Mouse (Mus musculus) lung, postnatal 0 days (tissue): ENCODE results near the gene Zfp329. TPM values are rescaled to one million over a fixed set of nuclear protein-coding genes. Genes with fewer than 3 reads are reported as not detected.
A peak's percentile ranks its signal among the peaks of the same experiment; 100 is the strongest.

Experiments used
- ATAC-seq: fragments of 200-750 bp; cut with Nextera tagmentation; 2 replicates; pipeline ENCODE4 v1.8.0; 2017; ENCODE audit warnings: moderate library complexity
- DNase-seq: peaks from one replicate; pipeline ENCODE4 v3.0.0-alpha.2; 2016; ENCODE audit warnings: low spot score
- H3K27ac ChIP-seq: fragments of 300-500 bp; sonication (generic); 2 replicates; pipeline ENCODE4 v1.5.1; 2014; ENCODE audit warnings: antibody characterized with exemption, mild to moderate bottlenecking, low read length, mixed read lengths
- H3K27me3 ChIP-seq: fragments of 300-500 bp; sonication (generic); replicated peaks from 2 replicates; pipeline ENCODE4 v1.6.1; 2014; ENCODE audit warnings: low read length, mixed read lengths; ENCODE audit not compliant: insufficient read depth
- H3K36me3 ChIP-seq: fragments of 300-500 bp; sonication (generic); 2 replicates; pipeline ENCODE4 v1.6.1; 2014; ENCODE audit warnings: low read length, mixed read lengths; ENCODE audit not compliant: insufficient read depth
- H3K4me1 ChIP-seq: fragments of 300-500 bp; sonication (generic); 2 replicates; pipeline ENCODE4 v1.6.1; 2014; ENCODE audit warnings: antibody characterized with exemption, low read depth, low read length, mixed read lengths; ENCODE audit not compliant: insufficient read depth
- H3K4me2 ChIP-seq: fragments of 300-500 bp; sonication (generic); replicated peaks from 2 replicates; pipeline ENCODE4 v1.6.1; 2014; ENCODE audit warnings: low read depth, mild to moderate bottlenecking, low read length, moderate library complexity, mixed read lengths
- H3K4me3 ChIP-seq: fragments of 300-500 bp; sonication (generic); 2 replicates; pipeline ENCODE4 v1.5.1; 2014; ENCODE audit warnings: low read depth, low read length
- H3K9ac ChIP-seq: fragments of 300-500 bp; sonication (generic); replicated peaks from 2 replicates; pipeline ENCODE4 v1.6.1; 2014; ENCODE audit warnings: low read depth, mild to moderate bottlenecking
- H3K9me3 ChIP-seq: fragments of 300-500 bp; sonication (generic); 2 replicates; pipeline ENCODE4 v1.6.1; 2016; ENCODE audit warnings: low read length, mixed read lengths
- CTCF ChIP-seq: IDR thresholded peaks from 2 replicates; pipeline ENCODE4 v1.5.1; 2016; ENCODE audit warnings: antibody characterized with exemption, mild to moderate bottlenecking
- EP300 ChIP-seq: IDR thresholded peaks from 2 replicates; pipeline ENCODE4 v1.6.1; 2016; ENCODE audit warnings: antibody characterized with exemption, mild to moderate bottlenecking, control low read depth
- WGBS: fragments of 180-500 bp; shearing (Covaris S2); extraction: QIAGEN DNeasy Blood & Tissue Kit; methylation state at CpG from one replicate; pipeline ENCODE4 v1.1.7; 2014; 5-methylcytosine and 5-hydroxymethylcytosine counted together
- polyA plus RNA-seq: library from polyadenylated mRNA; unstranded; fragments of >200 nt; fragmentation: Nextera tagmentation; extraction: Ambion mirVana; gene quantifications from 2 replicates; pipeline ENCODE4 v1.2.1, GENCODE M21; 2015

Gene Zfp329
- polyA plus RNA-seq, 1 experiment from 2014 or later = 7.2 TPM

DNA sequence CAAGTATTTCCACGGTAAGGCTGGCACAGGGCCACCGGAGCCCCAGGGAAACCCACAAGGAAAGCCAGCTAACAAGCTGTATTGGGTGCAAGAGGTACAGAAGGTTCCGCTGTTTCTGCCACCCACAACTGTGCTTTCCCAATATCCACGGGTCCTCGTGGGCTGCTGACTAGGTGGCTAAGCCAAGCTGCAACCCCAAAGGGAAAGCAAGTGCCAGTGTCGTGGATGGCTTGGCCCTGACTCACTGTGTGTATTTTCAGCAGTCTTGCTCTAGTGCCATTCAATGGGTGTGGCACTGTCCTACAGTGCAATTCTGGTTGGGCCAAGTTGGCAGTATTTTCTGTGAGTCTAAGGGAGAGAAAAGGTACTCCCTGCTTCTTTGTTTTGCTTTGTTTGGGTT lies 31.3 kb downstream of the Zfp329 start:
- Histone ChIP-seq H3K9ac (no peak overlapping the region), H3K27ac (no peak overlapping the region), H3K4me2 (no peak overlapping the region), H3K27me3 (no peaks in the 10 kb centered on the region), H3K36me3 (no peaks in the 10 kb centered on the region), H3K4me3 (no peak overlapping the region), H3K4me1 (no peaks in the 10 kb centered on the region), H3K9me3 (no peaks in the 10 kb centered on the region)
- WGBS = 60% methylated on average over 6 of the region's 6 CpGs
- TF ChIP-seq EP300 (no peak), CTCF (no peak)
- no peak for DNase-seq
- ATAC-seq = no peak

DNA sequence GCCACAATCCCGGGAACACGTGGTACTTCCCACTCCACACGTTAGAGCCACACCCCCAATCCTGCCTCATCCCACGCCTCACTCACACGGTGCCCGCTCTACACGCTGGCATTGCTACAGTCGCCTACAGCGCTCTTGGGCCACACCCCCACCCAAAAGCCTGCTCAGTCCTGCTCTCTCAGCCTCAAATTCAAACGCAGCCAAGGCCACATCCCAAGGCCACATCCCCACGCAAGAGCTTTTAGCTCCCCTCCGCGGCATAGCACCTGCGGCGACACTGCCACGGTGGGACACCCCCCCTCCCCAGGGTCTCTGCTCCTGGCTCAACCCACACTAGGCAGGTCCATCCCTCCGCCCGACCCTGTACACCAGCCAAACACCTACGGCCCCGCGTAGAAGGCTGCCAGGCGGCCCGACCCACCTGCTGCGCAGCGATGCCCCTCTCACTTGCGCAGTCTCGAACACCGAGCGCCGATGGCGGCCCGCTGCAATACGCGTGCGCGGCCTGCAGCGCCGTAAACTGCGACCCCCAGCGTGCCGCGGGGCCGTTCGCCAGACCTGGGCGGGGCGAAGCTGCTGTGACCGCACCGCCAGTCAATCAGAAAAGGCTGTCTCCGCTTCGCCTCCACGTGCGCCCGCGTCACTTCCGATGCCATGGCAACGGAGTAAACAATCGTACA lies 38.4 kb downstream of the Zfp329 start:
- TF ChIP-seq EP300 = no peak
- no peak for TF ChIP-seq CTCF
- Histone ChIP-seq H3K27me3 (no peaks in the 10 kb centered on the region), H3K9me3 (no peaks in the 10 kb centered on the region), H3K36me3 (no peaks in the 10 kb centered on the region), H3K4me1 (peaks cover 4% of the 10 kb centered on the region; the same call in 1 of the 2 replicates), H3K4me2 (peak overlapping the region; percentile 98), H3K27ac (no peak overlapping the region), H3K9ac (peak overlapping the region; percentile 34), H3K4me3 (peak overlapping the region; percentile 58)
- DNase-seq (peak; percentile 84), ATAC-seq (peak; percentile 95)
- WGBS = 2% methylated on average over 56 of the region's 57 CpGs

DNA sequence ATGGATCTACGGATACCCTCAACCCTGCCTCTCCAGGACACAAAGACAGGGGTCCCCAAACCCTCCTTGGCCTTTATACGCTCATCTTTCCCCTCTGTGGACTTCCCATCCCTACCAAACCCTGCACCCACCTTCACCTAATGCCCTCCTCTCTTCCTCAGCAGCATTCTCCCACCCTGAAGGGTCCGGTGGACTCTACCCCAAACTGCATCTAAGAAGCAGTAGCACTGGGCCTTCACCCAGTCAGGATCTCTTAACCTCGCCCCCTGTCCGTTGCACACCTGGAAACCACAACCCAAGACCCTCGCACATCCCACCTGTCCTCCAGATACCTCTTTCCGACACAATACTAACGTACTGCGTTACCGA lies 38.9 kb downstream of the Zfp329 start:
- 24% methylated on average over 10 of the region's 10 CpGs for WGBS
- Histone ChIP-seq H3K4me1 (peaks cover 4% of the 10 kb centered on the region; the same call in 1 of the 2 replicates), H3K4me2 (peak overlapping the region; percentile 98), H3K4me3 (peak overlapping the region; percentile 58), H3K27ac (no peak overlapping the region), H3K9me3 (no peaks in the 10 kb centered on the region), H3K36me3 (no peaks in the 10 kb centered on the region), H3K27me3 (no peaks in the 10 kb centered on the region), H3K9ac (peak overlapping the region; percentile 34)
- TF ChIP-seq EP300 = no peak
- no peak for TF ChIP-seq CTCF
- no peak for ATAC-seq
- no peak for DNase-seq

DNA sequence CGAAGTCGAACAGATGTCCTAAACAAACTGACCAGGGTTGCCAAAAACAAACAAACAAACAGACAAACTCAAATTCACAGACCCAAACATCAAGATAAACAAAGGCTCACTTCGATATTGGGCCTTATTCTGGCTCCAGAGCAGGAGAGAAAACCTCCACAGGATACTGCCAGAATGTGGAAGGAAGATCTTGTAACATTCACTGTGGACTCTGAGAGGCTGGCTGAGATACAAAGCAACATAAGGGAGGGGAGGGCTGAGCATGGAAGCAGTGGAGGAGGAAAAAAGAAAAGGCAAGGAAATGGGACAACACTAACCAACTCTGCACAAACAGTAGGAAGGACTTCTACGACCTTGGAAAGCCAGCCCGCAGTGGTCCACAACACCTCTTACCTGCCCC lies 39.5 kb downstream of the Zfp329 start:
- no peak overlapping the region for H3K27ac ChIP-seq
- no peak overlapping the region for H3K4me3 ChIP-seq
- H3K4me1 ChIP-seq = peaks cover 4% of the 10 kb centered on the region; the same call in 1 of the 2 replicates
- no peaks in the 10 kb centered on the region for H3K9me3 ChIP-seq
- H3K36me3 ChIP-seq = no peaks in the 10 kb centered on the region
- TF ChIP-seq CTCF (no peak), EP300 (no peak)
- 70% methylated on average over 5 of the region's 5 CpGs for WGBS
- ATAC-seq (no peak), DNase-seq (no peak)
- no peak overlapping the region for H3K4me2 ChIP-seq
- no peak overlapping the region for H3K9ac ChIP-seq
- no peaks in the 10 kb centered on the region for H3K27me3 ChIP-seq

DNA sequence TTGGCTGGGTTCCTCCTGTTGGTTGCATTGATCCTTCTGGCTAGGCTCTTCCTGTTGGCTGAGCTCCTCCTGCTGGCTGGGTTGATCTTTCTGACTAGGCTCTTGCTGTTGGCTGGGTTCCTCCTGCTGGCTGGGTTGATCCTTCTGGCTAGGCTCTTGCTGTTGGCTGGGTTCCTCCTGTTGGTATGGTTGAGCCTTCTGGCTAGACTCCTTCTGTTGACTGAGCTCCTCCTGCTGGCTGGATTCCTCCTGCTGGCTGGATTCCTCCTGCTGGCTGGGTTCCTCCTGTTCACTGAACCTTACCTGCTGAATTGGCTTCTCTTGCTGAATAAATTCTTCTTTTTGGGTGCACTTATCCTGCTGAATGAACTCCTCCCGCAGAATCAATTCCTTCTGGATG lies 44.1 kb downstream of the Zfp329 start:
- no peak overlapping the region for H3K4me2 ChIP-seq
- no peaks in the 10 kb centered on the region for H3K36me3 ChIP-seq
- H3K4me3 ChIP-seq = no peak overlapping the region
- TF ChIP-seq CTCF (no peak), EP300 (no peak)
- H3K27me3 ChIP-seq = no peaks in the 10 kb centered on the region
- no peaks in the 10 kb centered on the region for H3K9me3 ChIP-seq
- H3K27ac ChIP-seq = no peak overlapping the region
- 100% methylated on average over 1 of the region's 1 CpGs for WGBS
- ATAC-seq (no peak), DNase-seq (no peak)
- no peak overlapping the region for H3K9ac ChIP-seq
- H3K4me1 ChIP-seq = no peaks in the 10 kb centered on the region

DNA sequence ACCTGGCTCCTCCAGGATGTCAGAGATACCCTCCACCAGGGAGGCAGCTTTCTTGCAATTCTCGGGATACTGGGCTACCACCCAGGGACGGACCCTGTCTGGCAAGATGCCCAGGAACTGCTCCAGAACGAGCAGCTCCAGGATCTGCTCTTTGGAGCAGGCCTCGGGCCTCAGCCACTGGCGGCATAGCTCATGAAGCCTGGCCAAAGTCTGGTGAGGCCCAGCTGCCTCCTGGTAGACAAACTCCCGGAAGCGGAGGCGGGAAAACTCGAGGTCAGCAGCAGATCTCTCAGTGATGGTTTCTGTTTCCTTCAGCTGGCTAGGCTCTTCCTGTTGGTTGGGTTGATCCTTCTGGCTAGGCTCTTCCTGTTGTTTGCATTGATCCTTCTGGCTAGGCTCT lies 44.5 kb downstream of the Zfp329 start:
- Histone ChIP-seq H3K9me3 (no peaks in the 10 kb centered on the region), H3K4me3 (no peak overlapping the region), H3K27me3 (no peaks in the 10 kb centered on the region), H3K4me2 (no peak overlapping the region), H3K27ac (no peak overlapping the region), H3K9ac (no peak overlapping the region), H3K4me1 (no peaks in the 10 kb centered on the region), H3K36me3 (no peaks in the 10 kb centered on the region)
- 78% methylated on average over 9 of the region's 9 CpGs for WGBS
- ATAC-seq = no peak
- DNase-seq = no peak
- TF ChIP-seq CTCF = no peak
- TF ChIP-seq EP300 = no peak

Other genes with a start within 250 kb of the Zfp329 start
- under 0.01 TPM in 1 of 2 replicates, not detected in the other for gene Vmn2r53, start 210.1 kb downstream of the Zfp329 start, polyA plus RNA-seq
- not detected in 2 replicates for gene Vmn2r54, start 178.5 kb downstream of the Zfp329 start, polyA plus RNA-seq
- gene Vmn2r55, start 133.9 kb downstream of the Zfp329 start, polyA plus RNA-seq = not detected in 2 replicates
- not detected in 2 replicates for gene Vmn2r56, start 83.9 kb downstream of the Zfp329 start, polyA plus RNA-seq
- gene Zscan18, start 15.2 kb downstream of the Zfp329 start, polyA plus RNA-seq = 1.3 and 2.0 TPM in 2 replicates
- 26.4 and 28.3 TPM in 2 replicates for gene Zfp110, start 15.9 kb upstream of the Zfp329 start, polyA plus RNA-seq
- 2.5 TPM in 2 replicates for gene Zfp128, start 62.3 kb upstream of the Zfp329 start, polyA plus RNA-seq
- 4.4 and 4.7 TPM in 2 replicates for gene Zscan22, start 79.0 kb upstream of the Zfp329 start, polyA plus RNA-seq
- 609 and 716 TPM in 2 replicates for gene Rps5, start 103.4 kb upstream of the Zfp329 start, polyA plus RNA-seq
- 1.3 and 1.4 TPM in 2 replicates for gene Rnf225, start 108.6 kb upstream of the Zfp329 start, polyA plus RNA-seq
- 5.5 and 5.7 TPM in 2 replicates for gene Zfp324, start 147.0 kb upstream of the Zfp329 start, polyA plus RNA-seq
- 3.9 and 4.0 TPM in 2 replicates for gene Zfp446, start 159.0 kb upstream of the Zfp329 start, polyA plus RNA-seq
- gene Slc27a5, start 179.3 kb upstream of the Zfp329 start, polyA plus RNA-seq = not detected in 2 replicates
- 85.6 and 87.2 TPM in 2 replicates for gene Trim28, start 180.3 kb upstream of the Zfp329 start, polyA plus RNA-seq
- gene Zbtb45, start 191.2 kb upstream of the Zfp329 start, polyA plus RNA-seq = 11.9 and 12.2 TPM in 2 replicates
- 254 and 264 TPM in 2 replicates for gene Chmp2a, start 215.9 kb upstream of the Zfp329 start, polyA plus RNA-seq
- gene Ube2m, start 219.4 kb upstream of the Zfp329 start, polyA plus RNA-seq = 67.8 and 78.1 TPM in 2 replicates
- 2.0 and 2.1 TPM in 2 replicates for gene Mzf1, start 235.9 kb upstream of the Zfp329 start, polyA plus RNA-seq